Mouse (Mus musculus): ENCODE results near the gene Erc2.
A peak's percentile ranks its signal among the peaks of the same experiment; 100 is the strongest.

Gene Erc2

GRCm38 (mm10) chr14:28089636-28090443 is 467.6 kb downstream of the Erc2 start:
- peak; percentile 41 for DNase-seq

GRCm38 (mm10) chr14:28091367-28091766 is 469.1 kb downstream of the Erc2 start:
- no peak for DNase-seq

GRCm38 (mm10) chr14:28093214-28093613 is 471.0 kb downstream of the Erc2 start:
- DNase-seq, result peak; percentile 54

- no peak for DNase-seq
Measured at GRCm38 (mm10) chr14:28093913-28094312, 471.7 kb downstream of the Erc2 start.

- no peak for DNase-seq
Measured at GRCm38 (mm10) chr14:28099084-28099483, 476.9 kb downstream of the Erc2 start.

- no peak for DNase-seq
Measured at GRCm38 (mm10) chr14:28113121-28113520, 490.9 kb downstream of the Erc2 start.

- DNase-seq, result no peak
Measured at GRCm38 (mm10) chr14:28120851-28121250, 498.6 kb downstream of the Erc2 start.

GRCm38 (mm10) chr14:28126842-28127241 is 504.6 kb downstream of the Erc2 start:
- no peak for DNase-seq

GRCm38 (mm10) chr14:28128999-28129398 is 506.8 kb downstream of the Erc2 start:
- DNase-seq, result no peak

GRCm38 (mm10) chr14:28143998-28144397 is 521.8 kb downstream of the Erc2 start:
- no peak for DNase-seq

- no peak for DNase-seq
Measured at GRCm38 (mm10) chr14:28147201-28147600, 525.0 kb downstream of the Erc2 start.

GRCm38 (mm10) chr14:28150942-28151341 is 528.7 kb downstream of the Erc2 start:
- no peak for DNase-seq

- peak; percentile 59 for DNase-seq
Measured at GRCm38 (mm10) chr14:28155706-28156105, 533.5 kb downstream of the Erc2 start.

GRCm38 (mm10) chr14:28160852-28161251 is 538.6 kb downstream of the Erc2 start:
- DNase-seq, result no peak

GRCm38 (mm10) chr14:28164642-28165408 is 542.6 kb downstream of the Erc2 start:
- DNase-seq, result peak; percentile 59

GRCm38 (mm10) chr14:28165621-28166211 is 543.5 kb downstream of the Erc2 start:
- no peak for DNase-seq

GRCm38 (mm10) chr14:28170711-28171110 is 548.5 kb downstream of the Erc2 start:
- no peak for DNase-seq

GRCm38 (mm10) chr14:28171364-28171763 is 549.1 kb downstream of the Erc2 start:
- DNase-seq, result peak; percentile 46

GRCm38 (mm10) chr14:28173736-28174135 is 551.5 kb downstream of the Erc2 start:
- DNase-seq, result peak; percentile 82

GRCm38 (mm10) chr14:28181070-28181825 is 559.0 kb downstream of the Erc2 start:
- peak; percentile 13 for DNase-seq

- DNase-seq, result peak; percentile 5
Measured at GRCm38 (mm10) chr14:28192711-28193364, 570.6 kb downstream of the Erc2 start.

- DNase-seq, result no peak
Measured at GRCm38 (mm10) chr14:28203874-28204273, 581.6 kb downstream of the Erc2 start.
